Mouse (Mus musculus) G1E (cell line): Measurements from ENCODE around the gene Olfr1537. TPM values are rescaled to one million over a fixed set of nuclear protein-coding genes. Genes with fewer than 3 reads are reported as not detected.

Experiments
- ATAC-seq: 2 replicates; pipeline ENCODE4 v1.8.0; 2016; ENCODE audit warnings: mild to moderate bottlenecking; ENCODE audit not compliant: insufficient number of reproducible peaks, poor library complexity, low FRiP score, severe bottlenecking; ENCODE audit errors: extremely low read depth
- DNase-seq: peaks from one replicate; pipeline ENCODE4 v3.0.0; 2012; ENCODE audit warnings: low spot score
- H3K27me3 ChIP-seq: 2 replicates; pipeline ENCODE4 v1.6.1; 2012; ENCODE audit warnings: mild to moderate bottlenecking, low read length, inconsistent platforms; ENCODE audit not compliant: insufficient read depth
- H3K36me3 ChIP-seq: replicated peaks from 2 replicates; pipeline ENCODE3; 2012; ENCODE audit warnings: mild to moderate bottlenecking, inconsistent platforms
- H3K4me1 ChIP-seq: 2 replicates; pipeline ENCODE4 v1.6.1; 2012; ENCODE audit warnings: low read depth, low read length, inconsistent platforms, mixed read lengths; ENCODE audit not compliant: insufficient read depth
- H3K4me3 ChIP-seq: 2 replicates; pipeline ENCODE4 v1.5.1; 2012; ENCODE audit warnings: low read depth, mild to moderate bottlenecking, inconsistent platforms, low read length, moderate library complexity, mixed read lengths
- H3K9me3 ChIP-seq: replicated peaks from 2 replicates; pipeline ENCODE4 v1.6.1; 2012; ENCODE audit warnings: inconsistent platforms
- CTCF ChIP-seq: IDR thresholded peaks from 2 replicates; pipeline ENCODE4 v1.5.1; 2012; ENCODE audit warnings: low read depth, low read length, inconsistent platforms, mixed read lengths
- GATA1 ChIP-seq: IDR thresholded peaks from 2 replicates; pipeline ENCODE4 v1.6.1; 2012; ENCODE audit warnings: borderline replicate concordance, low read length, inconsistent platforms, mixed read lengths
- GATA2 ChIP-seq: IDR thresholded peaks from 2 replicates; pipeline ENCODE4 v1.6.1; 2012; ENCODE audit warnings: low read depth, low read length, inconsistent platforms, borderline replicate concordance
- POLR2AphosphoS5 ChIP-seq: IDR thresholded peaks from 2 replicates; pipeline ENCODE4 v1.6.1; 2012; ENCODE audit warnings: low read depth, low read length, inconsistent platforms; ENCODE audit not compliant: insufficient replicate concordance
- TAL1 ChIP-seq: conservative IDR thresholded peaks from 2 replicates; pipeline ENCODE4 v1.6.1; 2012; ENCODE audit warnings: low read depth, low read length, inconsistent platforms, mixed read lengths
- polyA plus RNA-seq: library from polyadenylated mRNA; stranded (reverse); fragments of >175 nt; gene quantifications from 2 replicates; pipeline ENCODE4 v1.2.3, GENCODE M21; 2012
- total RNA-seq, 2 experiments: library from RNA; stranded (forward) in 1 of 2; stranded (reverse) in 1 of 2; fragments of 200-1000 nt in 1 of 2; fragments of >200 nt in 1 of 2; fragmentation: Nextera tagmentation in 1 of 2; gene quantifications; 2 replicates each; pipeline ENCODE4 v1.2.3; 2014 to 2017

Olfr1537 gene
- total RNA-seq (2014; fragmentation: Nextera tagmentation) (not detected in 2 replicates), total RNA-seq (2017) (0.11 and 0.12 TPM in 2 replicates), polyA plus RNA-seq (not detected in 2 replicates)

DNA sequence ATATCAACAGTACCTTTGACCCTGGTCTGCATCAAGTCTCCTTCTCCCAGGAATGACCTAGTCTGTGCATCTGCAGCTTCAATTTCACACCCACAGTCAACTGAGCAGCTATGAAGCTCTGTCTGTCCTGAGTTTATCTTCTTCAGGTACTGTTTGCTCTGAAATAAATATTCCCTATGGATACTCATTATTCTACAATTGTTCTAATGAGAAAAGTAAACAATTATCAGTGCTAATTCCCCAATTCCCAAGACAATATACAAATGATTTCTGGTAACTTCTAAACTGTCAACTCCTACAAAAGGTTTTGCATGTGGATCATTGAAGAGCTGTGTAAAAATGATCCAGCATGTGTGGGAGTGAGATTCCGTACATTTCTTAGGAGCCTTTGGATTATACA lies at the start of gene Olfr1537:
Gene Olfr1537, minus strand, starts transcription at position 101 of the 400 bp plus-strand sequence.
- H3K4me1 ChIP-seq = no peaks in the 10 kb centered on the region
- no peaks in the 10 kb centered on the region for H3K9me3 ChIP-seq
- no peak for ATAC-seq
- DNase-seq = no peak
- H3K4me3 ChIP-seq = no peak within 1 kb of the TSS
- H3K36me3 ChIP-seq = no peaks in the 10 kb centered on the region
- TF ChIP-seq TAL1 = no peak
- TF ChIP-seq GATA1 = no peak
- TF ChIP-seq GATA2 = no peak
- TF ChIP-seq POLR2AphosphoS5 = no peak
- no peak for TF ChIP-seq CTCF
- no peaks in the 10 kb centered on the region for H3K27me3 ChIP-seq

DNA sequence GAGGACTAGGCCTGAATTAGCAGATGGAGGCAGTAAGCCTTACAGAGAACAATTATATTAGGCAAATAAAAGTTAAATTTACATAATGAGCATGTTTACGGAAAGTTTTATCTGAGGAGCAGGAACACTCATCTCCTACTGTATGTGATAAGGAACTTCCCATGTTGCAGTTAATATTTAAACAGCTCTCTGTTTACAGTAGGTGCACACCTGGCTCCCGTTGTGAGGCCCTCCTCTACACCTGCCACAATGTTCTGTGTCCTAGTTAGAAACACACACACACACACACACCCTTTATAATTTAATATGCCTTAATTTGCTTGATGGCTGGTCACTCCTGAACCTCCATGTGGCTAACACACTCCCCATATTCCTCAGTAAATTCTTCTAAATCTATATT lies 37.3 kb upstream of the Olfr1537 start:
- H3K9me3 ChIP-seq = no peaks in the 10 kb centered on the region

DNA sequence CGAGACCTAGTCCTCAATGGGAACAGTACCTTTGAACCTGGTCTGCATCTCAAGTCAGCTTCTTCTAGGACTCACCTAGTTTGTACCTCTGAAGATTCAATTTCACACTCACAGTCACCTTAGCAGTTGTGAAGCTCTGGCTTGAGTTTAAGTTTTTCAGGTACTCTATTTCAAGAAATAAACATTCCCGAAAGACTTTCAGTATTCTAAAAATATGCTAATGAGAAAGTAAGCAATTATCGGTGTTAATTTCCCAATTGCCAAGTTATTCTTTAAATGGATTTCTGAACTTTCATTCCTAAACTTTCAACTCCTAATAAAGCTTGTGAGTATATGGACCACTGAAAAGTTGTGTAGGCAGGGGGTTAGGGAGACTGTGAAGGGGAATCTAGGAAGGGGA lies 26.9 kb upstream of the Olfr1537 start, which contains the start of gene Olfr945:
Gene Olfr945, minus strand, starts transcription at position 101 of the 400 bp plus-strand sequence.
- H3K9me3 ChIP-seq = no peaks in the 10 kb centered on the region
- TF ChIP-seq POLR2AphosphoS5 = no peak
- TF ChIP-seq TAL1 = no peak
- no peak for TF ChIP-seq GATA2
- TF ChIP-seq GATA1 = no peak
- no peak for TF ChIP-seq CTCF
- ATAC-seq (no peak), DNase-seq (no peak)
- H3K36me3 ChIP-seq = no peaks in the 10 kb centered on the region
- H3K4me1 ChIP-seq = no peaks in the 10 kb centered on the region
- H3K27me3 ChIP-seq = no peaks in the 10 kb centered on the region
- no peak within 1 kb of the TSS for H3K4me3 ChIP-seq

More for the DNA sequence above, 37.3 kb upstream of the Olfr1537 start:
- Histone ChIP-seq H3K27me3 (no peaks in the 10 kb centered on the region), H3K4me3 (no peak overlapping the region), H3K36me3 (no peaks in the 10 kb centered on the region), H3K4me1 (no peaks in the 10 kb centered on the region)
- DNase-seq (no peak), ATAC-seq (no peak)
- TF ChIP-seq GATA1 (no peak), TAL1 (no peak), GATA2 (no peak), CTCF (no peak), POLR2AphosphoS5 (no peak)

DNA sequence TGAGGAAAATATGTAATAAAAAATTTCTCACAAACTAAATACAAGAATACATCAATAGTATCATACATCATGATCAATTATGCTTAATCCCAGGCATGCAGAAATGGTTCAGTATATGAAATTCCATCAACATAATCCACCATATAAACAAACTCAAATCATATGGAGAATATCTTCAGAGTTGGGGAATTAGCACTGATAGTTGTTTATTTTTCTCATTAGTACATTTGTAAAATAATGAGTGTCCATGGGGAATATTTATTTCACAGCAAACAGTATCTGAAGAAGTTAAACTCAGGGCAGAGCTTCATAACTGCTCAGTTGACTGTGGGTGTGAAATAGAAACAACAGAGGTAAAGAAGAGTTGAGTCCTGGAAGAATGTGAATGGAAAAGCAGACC lies 48.2 kb downstream of the Olfr1537 start, which contains the start of gene Olfr944:
Gene Olfr944, plus strand, starts transcription at position 301 of the 400 bp plus-strand sequence.
- Histone ChIP-seq H3K4me1 (no peaks in the 10 kb centered on the region), H3K36me3 (no peaks in the 10 kb centered on the region), H3K4me3 (no peak within 1 kb of the TSS), H3K9me3 (no peaks in the 10 kb centered on the region), H3K27me3 (no peaks in the 10 kb centered on the region)
- no peak for TF ChIP-seq POLR2AphosphoS5
- no peak for TF ChIP-seq GATA1
- TF ChIP-seq GATA2 = no peak
- no peak for TF ChIP-seq CTCF
- TF ChIP-seq TAL1 = no peak
- no peak for DNase-seq
- no peak for ATAC-seq

Other genes starting within 250 kb of the Olfr1537 start
- gene Olfr146, start 226.6 kb downstream of the Olfr1537 start, total RNA-seq (2014; fragmentation: Nextera tagmentation) = not detected in 2 replicates
- 0.16 TPM in 1 of 2 replicates, not detected in the other for gene Olfr146, start 226.6 kb downstream of the Olfr1537 start, total RNA-seq (2017)
- not detected in 2 replicates for gene Olfr146, start 226.6 kb downstream of the Olfr1537 start, polyA plus RNA-seq
- not detected in 2 replicates for gene Olfr937, start 185.0 kb downstream of the Olfr1537 start, total RNA-seq (2014; fragmentation: Nextera tagmentation)
- 1.1 TPM in 1 of 2 replicates, not detected in the other for gene Olfr937, start 185.0 kb downstream of the Olfr1537 start, total RNA-seq (2017)
- not detected in 2 replicates for gene Olfr937, start 185.0 kb downstream of the Olfr1537 start, polyA plus RNA-seq
- gene Olfr938, start 171.1 kb downstream of the Olfr1537 start, total RNA-seq (2014; fragmentation: Nextera tagmentation) = not detected in 2 replicates
- not detected in 2 replicates for gene Olfr938, start 171.1 kb downstream of the Olfr1537 start, total RNA-seq (2017)
- not detected in 2 replicates for gene Olfr938, start 171.1 kb downstream of the Olfr1537 start, polyA plus RNA-seq
- gene Olfr27, start 121.9 kb downstream of the Olfr1537 start, total RNA-seq (2014; fragmentation: Nextera tagmentation) = not detected in 2 replicates
- 0.33 TPM in 1 of 2 replicates, not detected in the other for gene Olfr27, start 121.9 kb downstream of the Olfr1537 start, total RNA-seq (2017)
- gene Olfr27, start 121.9 kb downstream of the Olfr1537 start, polyA plus RNA-seq = not detected in 2 replicates
- not detected in 2 replicates for gene Olfr943, start 83.7 kb downstream of the Olfr1537 start, total RNA-seq (2014; fragmentation: Nextera tagmentation)
- gene Olfr943, start 83.7 kb downstream of the Olfr1537 start, total RNA-seq (2017) = under 0.01 and 0.16 TPM in 2 replicates
- not detected in 2 replicates for gene Olfr943, start 83.7 kb downstream of the Olfr1537 start, polyA plus RNA-seq
- gene Olfr944, start 48.1 kb downstream of the Olfr1537 start, total RNA-seq (2014; fragmentation: Nextera tagmentation) = not detected in 2 replicates
- gene Olfr944, start 48.1 kb downstream of the Olfr1537 start, total RNA-seq (2017) = 0.12 TPM in 1 of 2 replicates, not detected in the other
- not detected in 2 replicates for gene Olfr944, start 48.1 kb downstream of the Olfr1537 start, polyA plus RNA-seq
- gene Olfr945, start 26.8 kb upstream of the Olfr1537 start, total RNA-seq (2014; fragmentation: Nextera tagmentation) = not detected in 2 replicates
- gene Olfr945, start 26.8 kb upstream of the Olfr1537 start, total RNA-seq (2017) = 0.06 TPM in 1 of 2 replicates, not detected in the other
- gene Olfr945, start 26.8 kb upstream of the Olfr1537 start, polyA plus RNA-seq = not detected in 2 replicates
- gene Olfr948, start 76.1 kb upstream of the Olfr1537 start, total RNA-seq (2014; fragmentation: Nextera tagmentation) = not detected in 2 replicates
- under 0.01 and 0.06 TPM in 2 replicates for gene Olfr948, start 76.1 kb upstream of the Olfr1537 start, total RNA-seq (2017)
- not detected in 2 replicates for gene Olfr948, start 76.1 kb upstream of the Olfr1537 start, polyA plus RNA-seq
- not detected in 2 replicates for gene Olfr951, start 137.4 kb upstream of the Olfr1537 start, total RNA-seq (2014; fragmentation: Nextera tagmentation)
- 0.22 TPM in 1 of 2 replicates, not detected in the other for gene Olfr951, start 137.4 kb upstream of the Olfr1537 start, total RNA-seq (2017)
- not detected in 2 replicates for gene Olfr951, start 137.4 kb upstream of the Olfr1537 start, polyA plus RNA-seq
- not detected in 2 replicates for gene Olfr952, start 177.2 kb upstream of the Olfr1537 start, total RNA-seq (2014; fragmentation: Nextera tagmentation)
- not detected in 2 replicates for gene Olfr952, start 177.2 kb upstream of the Olfr1537 start, total RNA-seq (2017)
- not detected in 2 replicates for gene Olfr952, start 177.2 kb upstream of the Olfr1537 start, polyA plus RNA-seq
- not detected in 2 replicates for gene Olfr954, start 206.7 kb upstream of the Olfr1537 start, total RNA-seq (2014; fragmentation: Nextera tagmentation)
- 0.06 and 0.11 TPM in 2 replicates for gene Olfr954, start 206.7 kb upstream of the Olfr1537 start, total RNA-seq (2017)
- not detected in 2 replicates for gene Olfr954, start 206.7 kb upstream of the Olfr1537 start, polyA plus RNA-seq
- gene Olfr955, start 221.9 kb upstream of the Olfr1537 start, total RNA-seq (2014; fragmentation: Nextera tagmentation) = not detected in 2 replicates
- gene Olfr955, start 221.9 kb upstream of the Olfr1537 start, total RNA-seq (2017) = 0.17 TPM in 1 of 2 replicates, not detected in the other
- gene Olfr955, start 221.9 kb upstream of the Olfr1537 start, polyA plus RNA-seq = not detected in 2 replicates
- not detected in 2 replicates for gene Olfr44, start 244.0 kb upstream of the Olfr1537 start, total RNA-seq (2014; fragmentation: Nextera tagmentation)
- 0.05 TPM in 1 of 2 replicates, not detected in the other for gene Olfr44, start 244.0 kb upstream of the Olfr1537 start, total RNA-seq (2017)
- not detected in 2 replicates for gene Olfr44, start 244.0 kb upstream of the Olfr1537 start, polyA plus RNA-seq